Mouse (Mus musculus) thymus, postnatal 36 days (tissue): ENCODE data around the gene Zc3h15.
"Not testable (repeated sequence)": the region's sequence is repeated elsewhere in the genome, so short reads cannot be mapped to it uniquely, and the experiment has no call there.

Experiments used
- DNase-seq, 2 experiments: peaks; one replicate each; pipeline ENCODE4 v3.0.0; 2022; ENCODE audit warnings: mixed read lengths in 2 of 2

The Zc3h15 gene

DNA sequence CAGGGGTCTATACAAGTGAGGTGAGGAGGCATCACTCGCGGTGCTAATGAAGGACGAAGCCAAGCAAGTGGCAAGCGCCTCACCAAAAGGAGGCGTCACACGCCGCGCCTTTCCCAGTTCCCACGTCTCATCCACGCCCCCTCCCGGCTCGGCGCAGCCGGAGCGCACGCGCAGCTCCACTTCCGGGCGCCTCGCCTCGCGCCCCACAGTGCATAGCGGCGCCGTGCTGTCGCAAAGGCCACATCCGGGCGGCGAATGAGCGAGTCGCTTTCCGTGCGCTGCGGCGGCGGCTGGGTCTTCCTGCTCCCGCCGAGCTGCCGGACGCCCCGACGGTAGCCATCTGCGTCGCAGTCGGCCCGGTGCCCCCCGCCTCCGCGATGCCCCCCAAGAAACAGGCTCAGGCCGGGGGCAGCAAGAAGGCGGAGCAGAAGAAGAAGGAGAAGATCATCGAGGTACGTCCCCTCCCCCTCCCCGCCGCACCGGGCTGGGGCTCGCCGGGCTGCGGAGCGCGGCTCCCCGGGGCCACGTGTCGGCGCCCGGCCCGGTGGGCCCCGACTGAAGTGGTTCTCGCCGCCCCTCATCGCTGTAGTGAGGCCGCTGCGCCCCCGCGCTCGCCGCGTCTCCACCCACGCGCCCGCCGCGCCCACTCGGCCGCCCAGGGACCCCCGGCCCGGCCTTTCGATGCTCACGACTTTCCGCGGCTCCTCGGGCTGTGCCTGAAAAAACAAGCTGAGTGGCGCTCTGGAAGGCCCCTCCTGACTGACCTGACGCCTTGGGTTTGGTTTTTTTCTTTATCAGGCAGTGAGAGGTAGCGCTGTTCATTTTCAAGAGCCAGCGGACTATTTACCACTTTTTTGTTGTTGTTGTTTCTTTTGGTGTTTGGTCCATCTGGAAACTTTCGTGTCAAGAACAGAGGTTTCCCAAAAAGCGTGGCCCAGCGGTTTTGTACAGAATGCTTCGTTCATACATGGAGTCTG is at the start of gene Zc3h15:
Zc3h15 (plus strand) TSS at position 160 of the 977 bp plus-strand sequence.
- DNase-seq, result peak; percentile 94 to 95

DNA sequence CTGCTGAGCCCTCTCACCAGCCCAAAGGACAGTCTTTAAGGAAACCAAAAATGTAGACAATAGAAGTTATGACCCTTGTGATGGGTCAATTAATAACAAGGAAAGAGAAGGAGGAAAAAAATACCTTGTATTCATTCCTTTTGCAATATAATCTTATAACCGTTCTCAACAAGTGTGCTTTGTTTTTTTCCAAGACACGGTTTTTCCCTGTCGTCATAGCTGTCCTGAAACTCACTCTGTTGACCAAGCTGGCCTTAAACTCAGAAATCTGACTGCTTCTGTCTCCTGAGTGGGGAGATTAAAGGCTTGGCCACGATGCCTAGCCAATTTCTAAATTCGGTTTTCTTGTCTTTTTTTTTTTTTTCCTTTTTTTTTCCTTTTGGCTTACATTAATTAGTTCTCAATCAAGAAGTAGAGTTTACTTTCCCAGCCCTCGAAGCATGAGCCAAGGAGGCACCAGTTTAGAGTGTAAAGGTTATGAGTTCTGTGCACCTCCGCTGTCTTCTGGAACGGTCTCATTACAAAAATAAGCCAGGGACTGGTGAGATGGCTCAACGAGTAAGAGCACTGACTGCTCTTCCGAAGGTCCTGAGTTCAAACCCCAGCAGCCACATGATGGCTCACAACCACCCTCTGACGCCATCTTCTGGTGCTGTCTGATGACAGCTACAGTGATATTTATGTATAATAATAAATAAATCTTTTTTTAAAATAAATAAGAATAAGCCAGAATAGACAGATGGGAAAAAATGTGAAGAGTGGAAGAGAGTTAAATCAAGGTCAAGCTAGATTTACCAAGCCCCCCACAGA is 23.5 kb upstream of the Zc3h15 start:
- no peak for DNase-seq

DNA sequence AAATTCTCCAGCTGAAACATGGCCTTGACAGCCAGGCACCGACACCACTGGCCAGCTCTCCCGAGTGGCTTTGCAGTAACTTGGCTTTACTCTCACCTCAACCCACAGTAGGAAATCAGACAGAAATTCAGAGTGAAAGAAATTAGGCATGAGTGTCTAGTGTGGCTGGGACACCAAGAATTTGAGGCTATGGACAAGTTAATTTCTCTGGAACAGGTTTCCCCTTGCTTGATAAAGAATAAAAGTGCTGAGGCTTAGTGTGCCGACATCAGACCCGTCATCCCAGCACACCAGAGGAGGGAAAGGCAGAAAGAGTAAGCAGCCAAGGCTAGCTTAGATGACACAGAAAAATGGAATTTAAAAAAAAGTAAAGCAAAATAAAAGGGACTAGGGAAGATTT is 22.7 kb upstream of the Zc3h15 start:
- no peak for DNase-seq

DNA sequence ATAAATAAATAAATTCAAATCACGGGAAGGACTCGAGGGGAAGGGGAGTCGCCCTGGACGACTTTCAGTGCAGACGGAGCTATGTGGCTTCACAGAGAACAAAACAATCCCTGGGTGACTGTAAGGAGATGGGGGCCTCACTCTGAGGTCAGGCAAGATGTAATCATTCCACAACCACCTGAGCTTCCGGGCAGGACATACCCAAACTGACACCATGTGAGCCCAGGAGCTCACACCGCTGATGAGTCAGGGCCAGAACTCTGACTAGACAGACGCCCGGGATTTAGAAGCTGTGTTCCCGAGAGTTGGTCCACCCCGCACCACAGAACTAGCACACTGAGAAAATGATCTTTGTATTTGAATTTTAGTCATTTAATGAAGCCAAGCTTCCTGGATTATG is 21.4 kb upstream of the Zc3h15 start:
- no peak for DNase-seq

DNA sequence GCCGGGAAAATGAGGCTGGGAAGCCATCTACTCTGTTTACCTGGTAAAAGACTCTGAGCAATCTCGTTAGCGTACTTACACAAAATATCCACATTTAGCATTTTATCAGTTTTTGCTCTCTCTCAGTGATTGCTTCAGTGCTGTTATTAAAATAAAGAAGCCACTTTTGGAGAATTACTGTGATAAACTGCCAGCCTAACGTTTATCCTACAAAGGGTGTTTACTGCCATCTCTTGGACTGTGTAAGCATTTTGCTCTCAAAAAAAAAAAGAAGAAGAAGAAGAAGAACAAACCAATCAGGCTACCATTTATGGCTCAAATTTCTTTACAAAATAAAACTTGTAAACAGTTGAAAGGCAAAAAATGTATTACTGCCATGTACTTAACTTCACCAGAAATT is 20.2 kb upstream of the Zc3h15 start:
- DNase-seq, result no peak

DNA sequence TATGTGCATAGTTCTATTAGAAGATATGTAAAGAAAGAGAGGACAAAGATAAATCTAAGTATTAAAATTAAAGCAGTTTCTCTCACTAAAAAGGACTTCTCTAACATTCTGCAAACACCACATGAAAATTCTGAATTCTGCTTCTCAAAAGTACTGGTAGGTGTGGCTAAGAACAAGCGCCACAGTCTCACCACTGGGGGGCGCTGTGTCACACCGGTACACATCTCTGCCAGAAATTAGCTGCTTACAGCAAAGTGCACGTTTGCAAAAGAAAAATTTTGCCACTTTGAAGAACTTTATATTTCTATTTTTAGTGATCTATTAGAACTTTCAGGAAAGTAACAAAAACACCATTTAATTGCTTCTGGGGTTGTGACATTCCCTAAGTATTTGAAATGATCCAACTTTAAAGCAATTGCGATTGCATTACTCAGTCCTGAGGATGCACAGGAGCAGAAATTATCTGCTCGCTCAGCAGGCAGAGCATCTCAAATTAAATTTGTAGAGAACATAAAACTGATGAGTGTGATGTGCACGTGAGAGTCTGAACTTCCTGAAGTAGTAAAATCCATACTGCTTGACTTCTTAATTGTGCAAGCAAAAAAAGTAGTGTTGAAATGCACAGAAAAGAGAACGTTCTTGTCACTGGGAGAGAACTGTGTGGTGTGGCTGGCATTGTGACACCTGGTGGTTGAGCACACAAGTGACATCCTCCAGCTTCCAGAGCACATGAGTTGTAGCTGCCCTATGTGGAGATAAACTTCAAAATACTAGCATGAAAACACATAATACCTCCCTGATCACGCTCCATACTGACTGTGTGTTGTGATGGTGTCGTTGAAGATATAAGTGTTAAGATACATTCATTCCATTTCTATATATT is 18.8 kb upstream of the Zc3h15 start:
- DNase-seq, result peak; percentile 66 to 69

DNA sequence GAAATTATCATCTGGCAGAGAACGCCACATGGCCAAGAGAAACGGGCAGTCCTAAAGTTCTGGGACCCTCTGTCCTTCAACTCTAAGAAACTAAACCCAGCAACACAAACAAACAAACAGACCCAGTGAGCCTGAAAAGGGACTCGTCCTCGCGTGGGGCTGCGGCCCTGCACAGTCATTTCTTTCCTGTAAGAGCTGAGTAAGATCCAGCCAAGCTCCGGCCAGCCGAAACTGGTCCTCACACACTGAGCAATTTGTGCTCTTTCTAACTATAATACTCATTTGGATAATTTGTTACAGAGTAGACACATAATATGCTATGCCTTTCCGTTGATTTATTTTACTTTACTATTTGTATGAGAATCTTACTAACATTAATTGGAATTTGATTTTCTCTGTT is 17.4 kb upstream of the Zc3h15 start:
- DNase-seq, result no peak

DNA sequence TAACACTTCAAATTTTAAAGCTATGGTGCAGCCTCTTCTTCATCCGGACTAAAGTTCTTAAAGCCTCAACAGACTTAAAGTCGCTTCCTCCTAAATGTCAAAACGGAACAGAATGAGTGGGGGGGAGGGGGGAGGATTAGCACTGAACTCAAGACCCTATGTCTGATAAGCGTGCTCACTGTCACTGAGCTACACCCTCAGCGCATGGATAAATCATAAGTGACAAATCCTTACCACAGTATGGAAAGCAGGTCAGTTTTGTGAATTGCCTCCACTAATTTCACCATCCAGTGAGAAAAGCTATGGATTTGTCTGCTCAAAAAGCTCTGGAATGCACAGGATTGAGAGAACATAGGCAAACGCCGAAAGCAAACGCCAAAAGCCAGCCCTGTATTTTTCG is 16.7 kb upstream of the Zc3h15 start:
- DNase-seq, result no peak

DNA sequence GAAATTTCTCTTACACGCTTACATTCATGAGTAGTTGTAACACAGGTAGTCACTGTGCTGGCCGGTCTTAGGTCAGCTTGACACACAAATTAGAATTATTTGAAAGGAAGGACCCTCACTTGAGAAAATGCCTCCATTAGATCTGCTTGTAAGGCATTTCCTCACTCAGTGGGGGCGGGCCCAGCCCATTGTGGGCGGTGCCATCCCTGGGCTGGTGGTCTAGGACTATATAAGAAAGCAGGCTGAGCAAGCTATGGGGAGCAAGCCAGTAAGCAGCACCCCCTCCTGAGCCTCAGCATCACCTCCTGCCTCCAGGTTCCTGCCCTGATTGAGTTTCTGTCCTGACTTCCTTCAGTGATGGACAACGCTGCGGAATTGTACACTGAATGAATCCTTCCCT is 16.3 kb upstream of the Zc3h15 start:
- DNase-seq, result peak in 1 of 2 experiments; percentile 10

DNA sequence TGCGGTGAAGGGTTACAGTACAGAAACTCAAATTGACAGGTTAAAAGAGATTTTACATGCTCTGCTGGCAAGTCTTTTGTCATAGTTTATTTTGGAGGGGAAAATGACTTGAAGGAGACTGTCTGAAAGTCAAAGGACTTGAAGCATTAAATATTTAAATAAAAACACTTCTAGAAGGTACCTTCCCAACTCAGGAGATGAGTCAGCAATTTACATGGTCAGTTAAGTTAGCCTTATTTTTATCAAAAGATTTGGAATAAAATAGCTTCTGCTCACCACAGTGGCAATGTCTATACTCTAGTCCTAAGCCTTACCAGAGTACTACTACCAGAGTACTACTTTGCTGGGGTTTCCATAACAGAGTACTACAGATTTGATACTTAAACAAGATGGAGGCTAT is 2.2 kb upstream of the Zc3h15 start:
- no peak for DNase-seq

DNA sequence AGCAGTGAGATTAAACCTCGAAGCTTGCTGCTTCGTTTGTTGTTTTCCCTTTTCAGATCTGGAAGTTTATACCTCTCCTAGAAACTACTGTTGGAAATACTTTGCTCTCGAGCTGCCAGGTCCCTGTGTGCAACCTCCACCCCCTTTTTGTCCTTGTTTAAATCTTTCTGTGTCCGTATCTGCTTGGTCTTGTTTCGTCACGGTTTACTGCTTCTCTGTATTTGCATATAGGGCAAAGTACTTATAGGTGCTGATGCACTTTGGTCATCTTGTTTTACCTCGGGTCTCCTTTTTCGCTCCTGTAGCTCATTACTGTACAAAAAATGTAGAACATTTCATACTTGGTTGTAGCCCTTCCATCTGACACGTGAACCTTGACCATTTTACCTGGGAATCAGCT is 4.7 kb downstream of the Zc3h15 start:
- no peak for DNase-seq

DNA sequence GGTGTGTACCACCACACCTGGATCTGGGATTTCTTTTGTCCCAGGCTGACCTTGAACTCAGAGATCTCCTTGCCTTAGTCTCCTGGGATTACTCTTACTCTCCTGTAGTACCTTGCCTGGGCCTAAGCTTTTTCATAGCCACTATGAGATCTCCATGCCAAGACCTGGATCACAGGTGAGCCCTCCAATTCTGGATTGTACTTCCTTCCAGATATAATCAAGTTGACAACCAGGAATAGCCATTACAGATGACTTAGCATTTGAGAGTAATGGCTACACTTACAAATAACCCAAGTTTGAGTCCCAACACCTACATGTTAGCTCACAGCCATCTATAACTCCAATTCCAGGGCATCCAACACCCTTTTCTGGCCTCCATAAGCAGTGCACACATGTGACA is 8.4 kb downstream of the Zc3h15 start:
- DNase-seq, result no peak

DNA sequence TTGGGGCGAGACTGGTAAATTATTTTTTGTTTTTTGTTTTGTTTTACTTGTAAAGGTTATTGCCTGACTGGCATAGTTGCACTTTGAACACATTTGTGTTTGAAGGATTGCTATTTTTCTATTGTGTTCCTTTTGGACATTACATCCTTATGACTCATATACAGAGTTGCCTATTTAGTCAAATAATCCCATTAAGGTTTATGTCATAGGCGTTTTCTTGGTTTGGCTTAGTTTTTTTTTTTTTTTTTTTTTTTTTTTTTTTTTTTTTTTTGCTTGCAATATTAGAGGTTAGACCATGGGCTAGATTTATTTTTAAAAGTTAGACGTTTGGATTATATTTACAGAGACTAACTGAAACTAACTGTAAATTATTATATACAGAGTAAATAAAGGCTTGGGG is 15.0 kb downstream of the Zc3h15 start:
- DNase-seq, result no peak

DNA sequence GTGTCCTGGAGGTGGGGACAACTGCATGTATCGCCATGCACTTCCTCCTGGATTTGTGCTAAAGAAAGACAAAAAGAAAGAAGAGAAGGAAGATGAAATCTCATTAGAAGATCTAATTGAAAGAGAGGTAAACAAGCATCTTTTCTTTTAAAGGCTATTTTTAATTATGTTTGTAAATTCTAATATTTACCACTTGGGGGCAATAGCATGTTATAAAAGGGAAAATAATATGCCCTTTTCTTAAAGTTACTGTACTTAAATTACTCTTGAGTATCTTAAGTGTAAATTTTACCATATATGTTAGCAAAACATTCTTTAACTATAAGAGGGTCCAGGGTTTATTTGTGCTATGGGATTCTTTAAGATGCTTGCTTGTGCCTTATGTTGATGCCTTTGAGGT is 15.9 kb downstream of the Zc3h15 start:
- no peak for DNase-seq

DNA sequence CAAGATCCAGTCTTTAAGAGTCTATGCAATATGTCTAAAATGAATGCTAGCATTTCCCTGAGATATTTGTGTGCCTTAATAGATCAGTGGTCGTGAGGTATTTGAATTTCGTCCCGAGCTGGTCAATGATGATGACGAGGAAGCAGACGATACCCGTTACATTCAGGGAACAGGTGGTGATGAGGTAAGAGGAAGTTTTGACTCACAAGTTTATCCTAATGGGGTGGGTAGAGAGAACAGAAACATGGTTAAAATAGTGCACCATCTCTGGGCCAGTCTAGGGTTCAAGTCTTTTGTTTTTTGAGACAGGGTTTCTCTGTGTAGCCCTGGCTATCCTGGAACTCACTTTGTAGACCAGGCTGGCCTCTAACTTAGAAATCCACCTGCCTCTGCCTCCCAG is 17.1 kb downstream of the Zc3h15 start:
- no peak for DNase-seq

DNA sequence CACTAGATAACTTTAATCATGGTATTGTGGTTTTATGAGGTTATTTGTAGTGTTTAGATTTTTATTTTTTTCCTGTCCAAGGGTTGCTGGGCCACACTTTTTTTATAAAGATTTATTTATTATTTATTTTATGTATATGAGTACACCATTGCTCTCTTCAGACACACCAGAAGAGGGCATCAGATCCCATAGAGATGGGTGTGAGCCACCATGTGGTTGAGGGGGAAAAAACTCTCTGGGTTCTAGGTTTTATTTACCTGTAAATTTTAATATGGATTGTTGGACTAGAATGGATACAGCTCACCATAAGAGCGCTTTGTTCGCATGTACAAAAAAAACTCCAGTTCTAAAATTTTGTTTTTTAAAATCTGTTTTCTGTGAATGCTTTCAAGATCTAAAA is 20.8 kb downstream of the Zc3h15 start:
- DNase-seq, result not testable (repeated sequence)

DNA sequence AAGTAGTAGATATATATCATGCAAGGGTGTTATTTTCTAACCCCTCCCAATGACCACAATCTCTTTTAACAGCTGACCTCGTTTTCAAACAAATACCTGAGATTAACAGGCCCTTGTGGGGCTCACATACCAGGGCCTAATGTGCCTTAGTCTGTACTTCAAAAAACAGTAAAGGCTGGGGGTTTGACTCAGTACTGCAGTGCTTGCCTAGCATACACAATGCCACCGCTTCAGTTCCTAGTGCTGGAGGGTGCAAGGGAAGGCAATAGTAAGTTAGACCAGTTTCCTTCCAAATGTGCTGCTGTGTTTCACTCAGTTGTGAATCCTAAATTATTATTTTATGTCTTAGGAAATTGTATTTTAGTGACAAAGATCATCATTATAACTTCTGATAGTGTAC is 23.2 kb downstream of the Zc3h15 start:
- no peak for DNase-seq

DNA sequence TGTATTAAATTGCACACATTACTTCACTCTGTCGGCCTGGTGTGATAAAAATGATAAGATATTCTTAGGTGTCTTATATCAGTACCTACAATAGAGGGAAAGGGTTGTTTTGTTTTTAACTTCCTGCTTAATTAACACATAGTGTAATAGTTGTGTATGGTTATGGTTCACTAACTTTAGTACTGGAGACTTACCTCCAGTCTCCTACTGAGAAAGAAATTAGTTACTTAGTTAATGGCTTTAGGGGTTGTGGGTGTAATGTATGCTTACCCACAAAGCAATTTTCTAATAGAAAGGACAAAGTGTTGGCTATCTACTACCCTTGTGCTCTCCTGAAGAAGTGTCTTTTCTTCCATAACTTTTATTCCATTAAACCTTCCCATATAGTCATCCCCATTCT is 23.8 kb downstream of the Zc3h15 start:
- DNase-seq, result no peak

DNA sequence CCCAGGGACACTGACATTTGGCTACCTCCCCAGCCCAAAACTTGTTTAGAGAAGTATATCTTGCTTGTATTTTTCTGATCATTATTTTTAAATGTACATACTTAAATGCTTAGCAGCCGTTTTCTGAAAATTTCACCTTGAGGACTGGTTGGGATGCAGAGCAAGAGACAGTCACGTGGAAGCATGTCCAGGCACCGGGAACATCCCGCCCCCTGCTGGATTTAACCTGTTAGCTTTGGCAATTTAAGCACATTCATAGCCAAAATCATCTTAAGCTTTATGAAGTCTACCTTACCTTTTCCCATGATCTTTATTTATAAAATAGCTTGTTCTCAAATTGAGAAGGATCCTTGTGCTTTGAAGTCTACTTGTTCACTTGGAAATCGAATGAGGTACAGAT is 25.8 kb downstream of the Zc3h15 start:
- DNase-seq, result no peak

DNA sequence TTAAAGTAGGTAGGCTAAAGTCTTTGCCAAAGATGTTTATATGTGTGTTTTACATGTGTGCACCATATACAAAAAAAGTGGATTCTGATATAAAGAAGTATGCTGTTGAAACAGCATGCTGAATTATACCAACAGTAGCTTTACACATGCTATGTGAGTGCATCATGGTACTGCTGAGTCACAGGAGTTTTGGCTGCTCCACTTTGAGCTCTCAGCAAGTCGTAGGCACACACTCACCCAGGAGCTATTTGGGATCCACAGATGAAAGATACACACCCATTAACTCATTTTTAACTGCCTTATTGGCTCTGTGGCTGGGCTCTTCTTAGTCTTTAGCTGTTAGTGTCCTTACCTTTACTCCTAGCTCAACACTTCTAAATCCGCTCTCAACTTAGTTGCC is 27.6 kb downstream of the Zc3h15 start:
- DNase-seq, result no peak

DNA sequence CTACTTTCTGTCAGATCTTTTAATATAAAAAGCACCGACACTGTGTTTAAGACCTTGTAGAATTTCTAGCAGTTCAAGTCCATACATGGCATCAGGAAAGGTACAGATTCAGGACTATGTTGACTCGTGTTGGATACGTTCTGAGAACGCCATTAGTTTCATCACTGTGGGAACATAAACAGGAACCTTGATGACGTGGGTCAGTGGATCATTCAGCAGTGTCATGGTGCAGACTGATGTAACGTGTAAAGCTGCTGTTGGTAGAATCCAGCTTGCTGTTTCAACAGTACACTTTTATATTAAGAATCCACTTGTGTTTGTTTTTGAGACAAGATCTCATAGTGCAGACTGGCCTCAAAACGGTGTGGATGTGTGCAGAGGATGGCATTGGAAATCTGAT is 28.8 kb downstream of the Zc3h15 start:
- no peak for DNase-seq

DNA sequence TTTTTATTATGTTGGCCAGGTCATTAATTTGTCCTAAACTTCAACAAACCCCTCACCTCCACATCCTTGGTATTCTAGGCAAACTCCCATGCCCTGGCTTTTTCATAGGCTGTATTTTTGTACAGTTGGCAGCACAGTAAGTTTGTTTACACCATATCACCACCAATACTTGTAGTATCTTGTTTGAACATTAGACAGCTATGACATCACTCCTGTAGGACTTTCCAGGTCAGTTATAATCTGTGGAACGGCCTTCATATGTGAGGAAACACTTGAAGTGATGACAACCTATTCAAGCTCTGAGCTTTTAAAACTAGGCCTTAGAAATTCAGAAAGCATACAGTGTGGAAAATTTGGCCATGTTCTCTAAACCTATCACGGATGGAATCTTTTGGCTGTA is 29.6 kb downstream of the Zc3h15 start:
- DNase-seq, result no peak

DNA sequence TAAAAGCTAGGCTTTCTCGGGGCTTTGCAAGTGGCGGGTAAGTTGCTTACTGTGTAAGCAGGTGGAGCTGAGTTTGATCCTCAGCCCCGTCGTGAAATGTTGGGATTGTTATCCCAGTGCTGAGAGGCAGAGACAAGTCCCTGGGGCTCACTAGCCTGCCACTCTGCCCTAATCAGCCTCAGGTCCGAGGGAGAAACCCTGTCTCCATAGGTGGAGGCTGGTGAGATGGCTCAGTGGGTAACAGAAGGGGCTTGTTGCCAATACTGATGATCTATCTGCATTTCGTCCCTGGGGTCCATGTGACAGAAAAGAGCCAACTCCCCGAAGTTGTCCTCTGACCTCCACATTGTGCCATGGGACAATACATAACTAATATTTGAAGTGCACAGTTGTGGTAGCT is 30.2 kb downstream of the Zc3h15 start:
- no peak for DNase-seq
